In the genomic region with DNA sequence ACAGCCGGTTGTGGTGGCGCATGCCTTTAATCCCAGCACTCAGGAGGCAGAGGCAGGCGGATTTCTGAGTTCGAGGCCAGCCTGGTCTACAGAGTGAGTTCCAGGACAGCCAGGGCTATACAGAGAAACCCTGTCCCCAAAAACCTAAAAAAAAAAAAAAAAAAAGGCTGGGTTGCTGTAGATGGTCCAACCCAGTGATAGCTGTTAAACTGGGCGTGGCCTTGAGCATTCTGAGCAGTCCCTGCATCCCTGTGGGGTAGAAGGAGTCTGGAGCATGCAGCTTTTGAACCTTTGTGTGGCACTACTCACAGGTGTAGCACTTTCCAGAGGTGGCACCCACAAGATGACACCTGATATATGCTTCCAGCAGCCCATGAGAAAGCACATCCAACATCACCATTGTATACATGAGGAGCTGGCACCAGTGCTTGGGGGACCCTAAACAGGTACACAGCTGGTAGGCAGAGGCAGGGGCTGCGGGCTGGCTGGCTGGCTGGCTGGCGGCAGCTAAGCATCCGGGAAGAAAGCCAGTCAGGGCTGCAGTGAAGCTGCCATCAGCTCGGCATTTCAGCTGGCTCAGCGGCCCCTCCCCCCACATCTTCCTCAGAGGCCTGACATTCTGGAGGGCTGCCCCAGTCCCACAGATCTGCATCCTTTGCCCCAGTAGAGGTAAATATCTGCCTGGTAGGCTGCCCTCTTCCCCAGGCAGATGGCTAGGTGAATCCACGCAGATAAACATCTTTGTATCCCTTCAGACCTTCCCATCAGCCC, we compare ENCODE assay signal across 7 mouse cellular contexts. TPM values are rescaled to one million over a fixed set of nuclear protein-coding genes. Genes with fewer than 3 reads are reported as not detected.
DNase-seq lines count a peak whose midpoint lies in the region; ATAC-seq and TF ChIP-seq lines count a peak whose summit lies in the region.

No protein-coding gene starts in this region.

- TF ChIP-seq CTCF in midbrain, postnatal 0 days (IDR thresholded peaks at IDR 0.05): no peak

- peak overlapping the region; percentile 64 for H3K27ac ChIP-seq in hindbrain, embryonic 10.5 days
- no peak overlapping the region for H3K27ac ChIP-seq in midbrain, postnatal 0 days (ENCODE audit: low read depth, low read length)

- no peaks in the 10 kb centered on the region for H3K36me3 ChIP-seq in hindbrain, embryonic 10.5 days
- no peaks in the 10 kb centered on the region for H3K36me3 ChIP-seq in midbrain, postnatal 0 days (ENCODE audit: insufficient read depth, low read length)

- H3K4me2 ChIP-seq in midbrain, postnatal 0 days (ENCODE audit: low read depth, low read length, poor library complexity, severe bottlenecking): no peak overlapping the region

- peaks cover 36% of the 10 kb centered on the region for H3K4me1 ChIP-seq in hindbrain, embryonic 10.5 days (replicated peaks)
- peaks cover 12% of the 10 kb centered on the region; the same call in 1 of the 2 replicates for H3K4me1 ChIP-seq in midbrain, postnatal 0 days (ENCODE audit: insufficient read depth, low read length)

- DNase-seq in left cerebral cortex, postnatal 10 days (ENCODE audit: extremely low spot score in 1 of 2, low spot score in 2 of 2): peak; percentile 70 to 80
- no peak for DNase-seq in left cerebral cortex, postnatal 36 days (ENCODE audit: low spot score in 2 of 2)
- peak; percentile 31 to 70 for DNase-seq in cerebellum, postnatal 4 days (ENCODE audit: low spot score in 2 of 2)
- DNase-seq in hindbrain, embryonic 10.5 days (ENCODE audit: low spot score): no peak
- peak; percentile 62 for DNase-seq in midbrain, postnatal 0 days (ENCODE audit: low spot score)
- no peak for DNase-seq in frontal cortex, postnatal 14 days (ENCODE audit: low spot score in 2 of 2)
- DNase-seq in B cell, adult 2 months: no peak

- intact Hi-C loops in left cerebral cortex, postnatal 10 days (cut with DNase I): no loop called here
- intact Hi-C loops in left cerebral cortex, postnatal 36 days (cut with DNase I): no loop called here

- no peaks in the 10 kb centered on the region for H3K9me3 ChIP-seq in hindbrain, embryonic 10.5 days
- H3K9me3 ChIP-seq in midbrain, postnatal 0 days (ENCODE audit: low read length): no peaks in the 10 kb centered on the region

- no peak for ATAC-seq in midbrain, postnatal 0 days (ENCODE audit: low FRiP score)

- H3K27me3 ChIP-seq in hindbrain, embryonic 10.5 days (ENCODE audit: insufficient read depth, poor library complexity, severe bottlenecking): peaks cover 39% of the 10 kb centered on the region
- no peaks in the 10 kb centered on the region for H3K27me3 ChIP-seq in midbrain, postnatal 0 days (ENCODE audit: insufficient read depth, low read length)

- no peak overlapping the region; the same call in 1 of the 2 replicates for H3K9ac ChIP-seq in midbrain, postnatal 0 days (replicated peaks; ENCODE audit: low read length, poor library complexity, severe bottlenecking)

- peak overlapping the region; percentile 24 for H3K4me3 ChIP-seq in hindbrain, embryonic 10.5 days
- no peak overlapping the region for H3K4me3 ChIP-seq in midbrain, postnatal 0 days (ENCODE audit: low read depth, low read length)

- WGBS in hindbrain, embryonic 10.5 days: 48% methylated on average over 11 of the region's 11 CpGs
- WGBS in midbrain, postnatal 0 days: 40% methylated on average over 11 of the region's 11 CpGs

RNA-seq across cellular contexts. Expression of gene Caskin1, which starts 3.1 kb away (rescaled TPM):
- 100 to 1,000 TPM; 161 to 162 TPM for total RNA-seq in left cerebral cortex, postnatal 10 days (2021)
- 100 to 1,000 TPM; 110 to 140 TPM for total RNA-seq in left cerebral cortex, postnatal 36 days (2021)
- polyA plus RNA-seq in hindbrain, embryonic 10.5 days (2016; fragmentation: Nextera tagmentation; extraction: Ambion mirVana): 6.8 and 10.2 TPM in 2 replicates
- total RNA-seq in midbrain, postnatal 0 days (2014; rRNA removed): 151 and 153 TPM in 2 replicates
- polyA plus RNA-seq in midbrain, postnatal 0 days (2015; fragmentation: Nextera tagmentation; extraction: Ambion mirVana): 43.9 and 47.5 TPM in 2 replicates

RNA-seq across cellular contexts. Expression of gene Mlst8, which starts 6.4 kb away (rescaled TPM):
- 10 to 100 TPM; 31.6 to 37.4 TPM for total RNA-seq in left cerebral cortex, postnatal 10 days (2021)
- 10 to 100 TPM; 35.1 to 35.8 TPM for total RNA-seq in left cerebral cortex, postnatal 36 days (2021)
- polyA plus RNA-seq in hindbrain, embryonic 10.5 days (2016; fragmentation: Nextera tagmentation; extraction: Ambion mirVana): 35.1 and 36.0 TPM in 2 replicates
- total RNA-seq in midbrain, postnatal 0 days (2014; rRNA removed): 51.8 and 60.8 TPM in 2 replicates
- polyA plus RNA-seq in midbrain, postnatal 0 days (2015; fragmentation: Nextera tagmentation; extraction: Ambion mirVana): 28.4 and 29.5 TPM in 2 replicates

RNA-seq across cellular contexts. Expression of gene Bricd5, which starts 11.6 kb away (rescaled TPM):
- 1 to 10 TPM in 1 of 2 experiments, under 1 TPM in 1; 0.88 to 1.4 TPM for total RNA-seq in left cerebral cortex, postnatal 10 days (2021)
- 1 to 10 TPM in 1 of 2 experiments, under 1 TPM in 1; 0.86 to 1.1 TPM for total RNA-seq in left cerebral cortex, postnatal 36 days (2021)
- 0.61 and 2.5 TPM in 2 replicates for polyA plus RNA-seq in hindbrain, embryonic 10.5 days (2016; fragmentation: Nextera tagmentation; extraction: Ambion mirVana)
- 0.57 TPM in 1 of 2 replicates, not detected in the other for total RNA-seq in midbrain, postnatal 0 days (2014; rRNA removed)
- polyA plus RNA-seq in midbrain, postnatal 0 days (2015; fragmentation: Nextera tagmentation; extraction: Ambion mirVana): 0.83 and 0.95 TPM in 2 replicates

RNA-seq across cellular contexts. Expression of gene Pgp, which starts 15.1 kb away (rescaled TPM):
- 10 to 100 TPM; 66.4 to 66.7 TPM for total RNA-seq in left cerebral cortex, postnatal 10 days (2021)
- total RNA-seq in left cerebral cortex, postnatal 36 days (2021): 10 to 100 TPM; 60.4 to 75.1 TPM
- 80.9 and 81.8 TPM in 2 replicates for polyA plus RNA-seq in hindbrain, embryonic 10.5 days (2016; fragmentation: Nextera tagmentation; extraction: Ambion mirVana)
- 49.6 and 50.1 TPM in 2 replicates for total RNA-seq in midbrain, postnatal 0 days (2014; rRNA removed)
- polyA plus RNA-seq in midbrain, postnatal 0 days (2015; fragmentation: Nextera tagmentation; extraction: Ambion mirVana): 86.8 and 88.7 TPM in 2 replicates

RNA-seq across cellular contexts. Expression of gene E4f1, which starts 15.2 kb away (rescaled TPM):
- total RNA-seq in left cerebral cortex, postnatal 10 days (2021): 10 to 100 TPM; 30.8 to 31.3 TPM
- total RNA-seq in left cerebral cortex, postnatal 36 days (2021): 10 to 100 TPM; 26.2 to 40.9 TPM
- polyA plus RNA-seq in hindbrain, embryonic 10.5 days (2016; fragmentation: Nextera tagmentation; extraction: Ambion mirVana): 37.8 and 40.1 TPM in 2 replicates
- 35.1 and 38.0 TPM in 2 replicates for total RNA-seq in midbrain, postnatal 0 days (2014; rRNA removed)
- 25.6 and 30.6 TPM in 2 replicates for polyA plus RNA-seq in midbrain, postnatal 0 days (2015; fragmentation: Nextera tagmentation; extraction: Ambion mirVana)

Comparison
In these comparisons a context has a peak if more than half of its experiments do, and no peak if none do; other contexts are left out.
1. DNase-seq: peak in left cerebral cortex, postnatal 10 days (2 of 2), cerebellum, postnatal 4 days (2 of 2) and midbrain, postnatal 0 days (single experiment); none in left cerebral cortex, postnatal 36 days (0 of 2), hindbrain, embryonic 10.5 days (single experiment), frontal cortex, postnatal 14 days (0 of 2) and B cell, adult 2 months (0 of 2).